Mouse (Mus musculus) testis, adult 2 months (tissue): ENCODE measurements at regions not wholly inside any gene's neighbourhood (a gene's known extent, or its start where the extent isn't known, plus 50 kb on each side); places are given as distances from the start of the nearest gene placed in this dataset.

ENCODE experiments used
- CTCF ChIP-seq: fragments of 200-500 bp; IDR thresholded peaks from 2 replicates; pipeline ENCODE4 v1.5.1; 2012; ENCODE audit warnings: low read depth, mild to moderate bottlenecking, inconsistent platforms, low read length, moderate library complexity; ENCODE audit not compliant: control insufficient read depth, insufficient read depth, insufficient replicate concordance
- POLR2A ChIP-seq: fragments of 200-500 bp; IDR thresholded peaks from 2 replicates; pipeline ENCODE4 v1.6.1; 2012; ENCODE audit warnings: low read depth, mild to moderate bottlenecking, inconsistent platforms, low read length, moderate library complexity; ENCODE audit not compliant: control insufficient read depth

- TF ChIP-seq CTCF (no peak), POLR2A (no peak)
Measured at GRCm38 (mm10) chr17:51677451-51677850, 155.6 kb downstream of the Satb1 start.
